Comparison of ENCODE assay signal across 8 mouse cellular contexts in genomic region chr15:85821203-85822010, GRCm38 (mm10). TPM values are rescaled to one million over a fixed set of nuclear protein-coding genes. Genes with fewer than 3 reads are reported as not detected.
DNase-seq lines count a peak whose midpoint lies in the region; ATAC-seq and TF ChIP-seq lines count a peak whose summit lies in the region.
"Had no signal": no experiment of that assay in that cellular context is flagged by ENCODE, and none has a peak within 500 bp of the region (broad histone marks: within the 10 kb centered on the region; RNA-seq: fewer than 3 reads in every experiment).

TSS of gene Pkdrej (minus strand) at chr15:85821734.

- DNase-seq in thymus, postnatal 14 days: peak; percentile 28
- DNase-seq in thymus, adult 18-20 months: no peak
- DNase-seq in cerebellum, postnatal 25 days: peak; percentile 69 to 72
- peak; percentile 60 for DNase-seq in gastrocnemius, postnatal 10 days
- no peak for DNase-seq in liver, postnatal 0 days
- DNase-seq in right cerebral cortex, adult 2 months (ENCODE audit: low spot score in 2 of 2): peak; percentile 25 to 27

- peak within 1 kb of the TSS; percentile 70 for H3K9ac ChIP-seq in intestine, embryonic 15.5 days
- H3K9ac ChIP-seq in liver, postnatal 0 days (replicated peaks): peak within 1 kb of the TSS; percentile 59

- H3K4me2 ChIP-seq in intestine, embryonic 15.5 days (replicated peaks): peak within 1 kb of the TSS; percentile 99
- H3K4me2 ChIP-seq in liver, postnatal 0 days (ENCODE audit: low read depth, low read length): peak within 1 kb of the TSS; percentile 83

- peak; percentile 94 for ATAC-seq in intestine, embryonic 15.5 days
- peak; percentile 77 for ATAC-seq in liver, postnatal 0 days

- WGBS in intestine, embryonic 15.5 days: 1% methylated on average over 65 of the region's 65 CpGs
- WGBS in liver, postnatal 0 days (ENCODE audit: insufficient replicate concordance): 2% methylated on average over 65 of the region's 65 CpGs

- no peak for TF ChIP-seq EP300 in liver, postnatal 0 days (IDR thresholded peaks at IDR 0.05; ENCODE audit: low read depth)

- peaks cover 10% of the 10 kb centered on the region; the same call in 1 of the 2 replicates for H3K4me1 ChIP-seq in intestine, embryonic 15.5 days (replicated peaks)
- H3K4me1 ChIP-seq in liver, postnatal 0 days (ENCODE audit: insufficient read depth): peaks cover 3% of the 10 kb centered on the region; the same call in 1 of the 2 replicates

- H3K4me3 ChIP-seq in intestine, embryonic 15.5 days (replicated peaks): peak within 1 kb of the TSS; percentile 53
- H3K4me3 ChIP-seq in liver, postnatal 0 days (ENCODE audit: low read depth, low read length): peak within 1 kb of the TSS; percentile 42

- no peak for TF ChIP-seq CTCF in liver, postnatal 0 days (IDR thresholded peaks at IDR 0.05; ENCODE audit: low read depth)

- H3K9me3 ChIP-seq in intestine, embryonic 15.5 days: no peaks in the 10 kb centered on the region
- peaks cover 7% of the 10 kb centered on the region for H3K9me3 ChIP-seq in liver, postnatal 0 days (ENCODE audit: low read length)

- no peak within 1 kb of the TSS for H3K27ac ChIP-seq in intestine, embryonic 15.5 days
- H3K27ac ChIP-seq in liver, postnatal 0 days (ENCODE audit: low read depth): no peak within 1 kb of the TSS

- no peaks in the 10 kb centered on the region for H3K36me3 ChIP-seq in intestine, embryonic 15.5 days
- no peaks in the 10 kb centered on the region for H3K36me3 ChIP-seq in liver, postnatal 0 days (replicated peaks; ENCODE audit: insufficient read depth, low read length)

- peaks cover 9% of the 10 kb centered on the region; the same call in 1 of the 2 replicates for H3K27me3 ChIP-seq in intestine, embryonic 15.5 days (replicated peaks)
- peaks cover 19% of the 10 kb centered on the region for H3K27me3 ChIP-seq in liver, postnatal 0 days (ENCODE audit: insufficient read depth, low read length)

RNA-seq across cellular contexts. Expression of gene Pkdrej, which starts in this region (rescaled TPM):
- total RNA-seq in gastrocnemius, postnatal 10 days (2021): under 1 TPM; 0.20 to 0.31 TPM
- polyA plus RNA-seq in intestine, embryonic 15.5 days (2015; fragmentation: Nextera tagmentation; extraction: Ambion mirVana): 0.20 and 0.24 TPM in 2 replicates
- 0.02 TPM in 1 of 2 replicates, not detected in the other for polyA plus RNA-seq in liver, postnatal 0 days (2015; fragmentation: Nextera tagmentation; extraction: Ambion mirVana)
- total RNA-seq: neutrophil, adult 5-6 weeks had no signal

Comparison
In these comparisons a context has a peak if more than half of its experiments do, and no peak if none do; other contexts are left out.
1. DNase-seq: peak in thymus, postnatal 14 days (single experiment), cerebellum, postnatal 25 days (2 of 2) and right cerebral cortex, adult 2 months (2 of 2); none in thymus, adult 18-20 months (0 of 2) and liver, postnatal 0 days (single experiment).
2. Peak in DNase-seq in gastrocnemius, postnatal 10 days; RNA of the gene not detected or under 1 TPM.
3. Peak in ATAC-seq, H3K4me3 ChIP-seq, H3K9ac ChIP-seq and H3K4me2 ChIP-seq in intestine, embryonic 15.5 days; RNA of the gene not detected or under 1 TPM.
4. Peak in ATAC-seq, H3K4me3 ChIP-seq, H3K9ac ChIP-seq and H3K4me2 ChIP-seq in liver, postnatal 0 days; RNA of the gene not detected or under 1 TPM.